Mouse (Mus musculus) ES-E14 (cell line): ENCODE results near the gene Bcas3. TPM values are rescaled to one million over a fixed set of nuclear protein-coding genes. Genes with fewer than 3 reads are reported as not detected.

Experiments
- DNase-seq: peaks from one replicate; pipeline ENCODE4 v3.0.0-alpha.2; 2013; ENCODE audit warnings: low read depth, low spot score
- H3K27ac ChIP-seq: 2 replicates; pipeline ENCODE4 v1.5.1; 2012; ENCODE audit warnings: low read depth, mild to moderate bottlenecking, low read length, moderate library complexity, mixed read lengths; ENCODE audit not compliant: poor library complexity, insufficient read depth, severe bottlenecking
- H3K36me3 ChIP-seq: 2 replicates; pipeline ENCODE4 v1.6.1; 2012; ENCODE audit warnings: mild to moderate bottlenecking, low read length, moderate library complexity, mixed read lengths; ENCODE audit not compliant: control insufficient read depth, poor library complexity, insufficient read depth, severe bottlenecking
- H3K4me1 ChIP-seq, 2 experiments: fragments of 150-350 bp in 1 of 2; sonication (generic) in 1 of 2; 2 replicates each; pipeline ENCODE4 v1.6.1; 2012; ENCODE audit warnings: low read length in 2 of 2, mild to moderate bottlenecking in 1 of 2, mixed read lengths in 1 of 2; ENCODE audit not compliant: control insufficient read depth in 2 of 2, insufficient read depth in 2 of 2, poor library complexity in 1 of 2
- H3K4me3 ChIP-seq, 2 experiments: fragments of 150-350 bp in 1 of 2; sonication (generic) in 1 of 2; 2 replicates each; pipeline ENCODE4 v1.5.1; 2012; ENCODE audit warnings: low read length in 2 of 2, low read depth in 1 of 2, mild to moderate bottlenecking in 1 of 2, mixed read lengths in 1 of 2; ENCODE audit not compliant: insufficient read depth in 1 of 2, poor library complexity in 1 of 2, severe bottlenecking in 1 of 2
- H3K9ac ChIP-seq: 2 replicates; pipeline ENCODE4 v1.6.1; 2012; ENCODE audit warnings: low read depth, mild to moderate bottlenecking, low read length, mixed read lengths; ENCODE audit not compliant: poor library complexity, insufficient read depth, severe bottlenecking
- H3K9me3 ChIP-seq: fragments of 150-350 bp; sonication (generic); 2 replicates; pipeline ENCODE4 v1.6.1; 2012; ENCODE audit warnings: low read depth, mild to moderate bottlenecking, low read length; ENCODE audit not compliant: control insufficient read depth, insufficient read depth
- CHD2 ChIP-seq: IDR thresholded peaks from 2 replicates; pipeline ENCODE4 v1.6.1; 2014; ENCODE audit warnings: mild to moderate bottlenecking, low read depth, low read length, inconsistent platforms
- HCFC1 ChIP-seq: IDR thresholded peaks from 2 replicates; pipeline ENCODE4 v1.6.1; 2012; ENCODE audit warnings: low read length, inconsistent platforms, borderline replicate concordance; ENCODE audit not compliant: insufficient read depth
- MAFK ChIP-seq: IDR thresholded peaks from 2 replicates; pipeline ENCODE4 v1.6.1; 2014; ENCODE audit warnings: mild to moderate bottlenecking, low read depth, low read length, inconsistent platforms; ENCODE audit not compliant: insufficient read depth
- ZC3H11A ChIP-seq: IDR thresholded peaks from 2 replicates; pipeline ENCODE4 v1.6.1; 2012; ENCODE audit warnings: low read depth, mild to moderate bottlenecking, inconsistent platforms, low read length, borderline replicate concordance
- ZNF384 ChIP-seq: IDR thresholded peaks from 2 replicates; pipeline ENCODE4 v1.6.1; 2012; ENCODE audit warnings: low read depth, low read length, inconsistent platforms
- in situ Hi-C, 2 experiments: fragments of 600-800 bp; cut with MboI; formaldehyde crosslinking; loops; one replicate each; pipeline ENCODE4 v1.15.1; 2025; ENCODE audit warnings: low sequenced_read_pairs in 2 of 2, inconsistent platforms in 1 of 2; ENCODE audit not compliant: unreplicated experiment in 2 of 2
- total RNA-seq: library from RNA; depleted of rRNA; stranded (reverse); fragments of 300-350 nt; gene quantifications from 2 replicates; pipeline ENCODE4 v1.2.3, GENCODE M21; 2012

Gene Bcas3
- total RNA-seq, 1 experiment: 23.6 TPM

GRCm38 (mm10) chr11:85323567-85324330 lies 29.2 kb upstream of the Bcas3 start:
- DNase-seq: no peak
- Histone ChIP-seq H3K9me3 (0 out of 2 replicates have a peak, but pooled peaks cover 3% of the 10 kb centered on the region), H3K4me3 (no peak overlapping the region), H3K27ac (no peak overlapping the region), H3K4me1 (no peaks in the 10 kb centered on the region), H3K9ac (no peak overlapping the region), H3K36me3 (peaks cover 3% of the 10 kb centered on the region)
- in situ Hi-C loops: no loop called here
- TF ChIP-seq HCFC1 (no peak), ZNF384 (no peak)

- TF ChIP-seq CHD2 (no peak), HCFC1 (no peak), ZC3H11A (no peak), ZNF384 (no peak), MAFK (no peak)
- no peak overlapping the region for H3K4me3 ChIP-seq
- no peaks in the 10 kb centered on the region for H3K4me1 ChIP-seq
- no peak overlapping the region for H3K27ac ChIP-seq
- peaks cover 3% of the 10 kb centered on the region for H3K36me3 ChIP-seq
- H3K9me3 ChIP-seq: 0 out of 2 replicates have a peak, but pooled peaks cover 3% of the 10 kb centered on the region
- no peak overlapping the region for H3K9ac ChIP-seq
- in situ Hi-C loops: no loop called here
- DNase-seq: no peak
Observed at GRCm38 (mm10) chr11:85328717-85329116, 24.2 kb upstream of the Bcas3 start.

GRCm38 (mm10) chr11:85329167-85329894 lies 23.6 kb upstream of the Bcas3 start:
- no peak for DNase-seq
- H3K4me3 ChIP-seq: no peak overlapping the region
- no peak for TF ChIP-seq HCFC1
- no peak overlapping the region for H3K9ac ChIP-seq
- H3K9me3 ChIP-seq: 0 out of 2 replicates have a peak, but pooled peaks cover 3% of the 10 kb centered on the region
- H3K4me1 ChIP-seq: no peaks in the 10 kb centered on the region
- H3K36me3 ChIP-seq: peaks cover 3% of the 10 kb centered on the region
- in situ Hi-C loops: no loop called here
- no peak overlapping the region for H3K27ac ChIP-seq

- TF ChIP-seq ZNF384: no peak
- no peak for TF ChIP-seq CHD2
- no peak for TF ChIP-seq MAFK
- no peak for TF ChIP-seq HCFC1
- peak; percentile 40; the same call in 1 of the 2 replicates for TF ChIP-seq ZC3H11A
- Histone ChIP-seq H3K4me3 (no peak overlapping the region), H3K36me3 (peaks cover 3% of the 10 kb centered on the region; the same call in 1 of the 2 replicates), H3K9me3 (no peaks in the 10 kb centered on the region), H3K27ac (no peak overlapping the region), H3K4me1 (no peaks in the 10 kb centered on the region), H3K9ac (no peak overlapping the region)
- peak; percentile 35 for DNase-seq
- in situ Hi-C loops: no loop called here
Observed at GRCm38 (mm10) chr11:85334778-85335177, 18.2 kb upstream of the Bcas3 start.
